Mouse (Mus musculus) embryonic facial prominence, embryonic 12.5 days (tissue): ENCODE results near the gene Ift46. TPM values are rescaled to one million over a fixed set of nuclear protein-coding genes. Genes with fewer than 3 reads are reported as not detected.
"Not testable (repeated sequence)": the region's sequence is repeated elsewhere in the genome, so short reads cannot be mapped to it uniquely, and the experiment has no call there.

Experiments used
- ATAC-seq: fragments of 200-750 bp; cut with Nextera tagmentation; 2 replicates; pipeline ENCODE4 v1.8.0; 2017; ENCODE audit not compliant: insufficient number of reproducible peaks, insufficient read depth, low FRiP score, low TSS enrichment
- H3K27ac ChIP-seq: fragments of 300-500 bp; sonication (generic); 2 replicates; pipeline ENCODE4 v1.5.1; 2016; ENCODE audit warnings: mild to moderate bottlenecking
- H3K27me3 ChIP-seq: fragments of 300-500 bp; sonication (generic); 2 replicates; pipeline ENCODE4 v1.6.1; 2016; ENCODE audit warnings: mild to moderate bottlenecking, moderate library complexity
- H3K36me3 ChIP-seq: fragments of 300-500 bp; sonication (generic); 2 replicates; pipeline ENCODE4 v1.6.1; 2016; ENCODE audit warnings: mild to moderate bottlenecking
- H3K4me1 ChIP-seq: fragments of 300-500 bp; sonication (generic); 2 replicates; pipeline ENCODE4 v1.6.1; 2016
- H3K4me2 ChIP-seq: fragments of 300-500 bp; sonication (generic); replicated peaks from 2 replicates; pipeline ENCODE4 v1.6.1; 2016; ENCODE audit warnings: mild to moderate bottlenecking, moderate library complexity
- H3K4me3 ChIP-seq: fragments of 300-500 bp; sonication (generic); 2 replicates; pipeline ENCODE4 v1.5.1; 2016; ENCODE audit warnings: mild to moderate bottlenecking
- H3K9ac ChIP-seq: fragments of 300-500 bp; sonication (generic); 2 replicates; pipeline ENCODE4 v1.6.1; 2016; ENCODE audit warnings: mild to moderate bottlenecking, moderate library complexity
- H3K9me3 ChIP-seq: fragments of 300-500 bp; sonication (generic); 2 replicates; pipeline ENCODE4 v1.6.1; 2016; ENCODE audit warnings: mild to moderate bottlenecking, moderate library complexity
- WGBS: fragments of 180-500 bp; shearing (Covaris S2); methylation state at CpG from one replicate; pipeline ENCODE4 v1.1.7; 2016; 5-methylcytosine and 5-hydroxymethylcytosine counted together
- polyA plus RNA-seq: library from polyadenylated mRNA; unstranded; fragments of >200 nt; fragmentation: Nextera tagmentation; extraction: Ambion mirVana; gene quantifications from 2 replicates; pipeline ENCODE4 v1.2.1, GENCODE M21; 2016

Gene Ift46
- polyA plus RNA-seq, 1 experiment from 2014 or later: 151 TPM

DNA sequence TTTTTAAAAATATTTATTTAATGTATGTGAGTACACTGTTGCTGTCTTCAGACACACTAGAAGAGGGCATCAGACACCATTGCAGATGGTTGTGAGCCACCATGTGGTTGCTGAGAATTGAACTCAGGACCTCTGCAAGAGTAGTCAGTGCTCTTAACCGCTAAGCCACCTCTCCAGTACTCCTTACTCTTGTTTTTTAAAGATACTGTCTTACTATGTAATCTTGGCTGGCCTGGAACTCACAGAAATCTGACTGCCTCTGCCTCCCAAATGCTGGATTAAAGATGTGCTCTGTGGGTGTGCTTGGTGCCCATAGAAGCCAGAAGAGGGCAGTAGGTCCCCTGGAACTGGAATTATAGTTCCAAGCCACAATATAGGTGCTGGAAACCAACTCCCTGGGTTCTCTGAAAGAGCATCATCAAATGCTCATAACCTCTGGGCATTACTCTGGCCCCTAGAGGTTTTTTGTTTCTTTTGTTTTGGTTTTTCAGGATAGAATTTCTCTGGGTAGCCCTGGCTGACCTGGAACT, 27.0 kb upstream of the Ift46 start:
- peaks cover 12% of the 10 kb centered on the region for H3K4me1 ChIP-seq
- ATAC-seq: no peak
- H3K4me3 ChIP-seq: no peak overlapping the region
- no peaks in the 10 kb centered on the region for H3K9me3 ChIP-seq
- WGBS: 88% methylated on average over 1 of the region's 1 CpGs
- no peaks in the 10 kb centered on the region for H3K27me3 ChIP-seq
- peaks cover 39% of the 10 kb centered on the region for H3K36me3 ChIP-seq
- H3K27ac ChIP-seq: no peak overlapping the region
- H3K9ac ChIP-seq: no peak overlapping the region
- no peak overlapping the region for H3K4me2 ChIP-seq

GRCm38 (mm10) chr9:44745371-44745770, 22.3 kb upstream of the Ift46 start:
- Histone ChIP-seq H3K36me3 (peaks cover 77% of the 10 kb centered on the region), H3K27me3 (no peaks in the 10 kb centered on the region), H3K4me3 (no peak overlapping the region), H3K4me2 (no peak overlapping the region), H3K4me1 (0 out of 2 replicates have a peak, but pooled peaks cover 5% of the 10 kb centered on the region), H3K9me3 (no peaks in the 10 kb centered on the region), H3K9ac (no peak overlapping the region), H3K27ac (no peak overlapping the region)
- no peak for ATAC-seq
- WGBS: 94% methylated on average over 7 of the region's 7 CpGs

GRCm38 (mm10) chr9:44746666-44747065, 21.0 kb upstream of the Ift46 start:
- H3K4me1 ChIP-seq: 0 out of 2 replicates have a peak, but pooled peaks cover 5% of the 10 kb centered on the region
- WGBS: 90% methylated on average over 3 of the region's 3 CpGs
- H3K9ac ChIP-seq: no peak overlapping the region
- no peak for ATAC-seq
- H3K36me3 ChIP-seq: peaks cover 86% of the 10 kb centered on the region
- H3K4me2 ChIP-seq: no peak overlapping the region
- no peak overlapping the region for H3K4me3 ChIP-seq
- H3K27ac ChIP-seq: no peak overlapping the region
- H3K9me3 ChIP-seq: no peaks in the 10 kb centered on the region
- H3K27me3 ChIP-seq: no peaks in the 10 kb centered on the region

GRCm38 (mm10) chr9:44747341-44747740, 20.4 kb upstream of the Ift46 start:
- Histone ChIP-seq H3K9me3 (no peaks in the 10 kb centered on the region), H3K9ac (no peak overlapping the region), H3K4me2 (no peak overlapping the region), H3K36me3 (peaks cover 90% of the 10 kb centered on the region), H3K4me1 (0 out of 2 replicates have a peak, but pooled peaks cover 5% of the 10 kb centered on the region), H3K27ac (no peak overlapping the region), H3K4me3 (no peak overlapping the region), H3K27me3 (no peaks in the 10 kb centered on the region)
- WGBS: 91% methylated on average over 3 of the region's 3 CpGs
- ATAC-seq: no peak

DNA sequence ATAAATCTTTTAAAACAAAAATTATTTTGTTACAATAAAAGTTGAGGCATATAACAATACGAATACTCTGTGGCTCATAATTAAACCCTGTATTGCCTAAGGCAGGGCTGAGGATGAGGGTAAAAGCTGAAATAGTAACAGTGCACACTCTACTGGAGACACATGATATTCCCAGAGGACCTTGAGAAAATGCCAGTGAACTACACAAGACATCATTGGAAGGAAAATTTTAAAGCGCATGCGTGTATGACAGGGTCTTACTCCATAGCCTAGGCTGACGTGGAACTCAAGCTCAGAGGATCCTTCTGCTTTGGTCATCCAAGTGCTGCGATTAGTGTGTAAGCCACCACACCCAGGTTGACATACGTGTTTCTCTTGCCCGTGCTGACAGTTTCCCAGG, 19.2 kb upstream of the Ift46 start:
- Histone ChIP-seq H3K36me3 (peaks cover 88% of the 10 kb centered on the region), H3K9me3 (no peaks in the 10 kb centered on the region), H3K4me3 (no peak overlapping the region), H3K27me3 (no peaks in the 10 kb centered on the region), H3K4me1 (0 out of 2 replicates have a peak, but pooled peaks cover 5% of the 10 kb centered on the region), H3K9ac (no peak overlapping the region), H3K4me2 (no peak overlapping the region), H3K27ac (no peak overlapping the region)
- 77% methylated on average over 7 of the region's 7 CpGs for WGBS
- ATAC-seq: peak; percentile 52; the same call in 1 of the 2 replicates

GRCm38 (mm10) chr9:44760873-44761272, 6.8 kb upstream of the Ift46 start:
- no peak overlapping the region for H3K27ac ChIP-seq
- no peaks in the 10 kb centered on the region for H3K27me3 ChIP-seq
- H3K36me3 ChIP-seq: peaks cover 24% of the 10 kb centered on the region
- H3K9me3 ChIP-seq: no peaks in the 10 kb centered on the region
- H3K9ac ChIP-seq: no peak overlapping the region
- no peak overlapping the region for H3K4me2 ChIP-seq
- H3K4me3 ChIP-seq: no peak overlapping the region
- WGBS: 90% methylated on average over 2 of the region's 2 CpGs
- peaks cover 4% of the 10 kb centered on the region; the same call in 1 of the 2 replicates for H3K4me1 ChIP-seq
- no peak for ATAC-seq

GRCm38 (mm10) chr9:44768029-44768394, 304 bp downstream of the Ift46 start:
- ATAC-seq, H3K27me3 ChIP-seq, H3K36me3 ChIP-seq, H3K9ac ChIP-seq, H3K4me1 ChIP-seq, H3K27ac ChIP-seq, H3K9me3 ChIP-seq: not testable (repeated sequence)
- 42% methylated on average over 8 of the region's 9 CpGs for WGBS
- Histone ChIP-seq H3K4me2 (peak overlapping the region; percentile 32; the same call in 1 of the 2 replicates), H3K4me3 (peak overlapping the region; percentile 99)

DNA sequence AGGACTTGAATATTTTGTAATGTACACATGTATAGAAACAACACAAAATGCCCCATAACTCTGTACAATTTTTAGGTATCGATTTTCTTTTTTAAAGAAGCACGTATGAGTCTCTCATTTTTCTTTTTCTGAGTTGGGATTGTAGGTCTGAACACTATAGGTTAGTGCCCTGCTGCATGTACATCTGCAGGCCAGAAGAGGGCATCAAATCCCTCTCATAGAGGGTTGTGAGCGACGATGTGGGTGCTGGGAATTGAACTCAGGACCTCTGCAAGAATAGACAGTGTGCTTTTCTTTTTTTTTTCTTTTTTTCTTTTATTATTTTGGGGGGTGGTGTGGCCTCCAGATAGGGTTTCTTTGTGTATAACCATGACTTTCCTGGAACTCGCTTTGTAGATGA, 3.7 kb downstream of the Ift46 start:
- no peak overlapping the region for H3K27ac ChIP-seq
- H3K9ac ChIP-seq: no peak overlapping the region
- no peaks in the 10 kb centered on the region for H3K9me3 ChIP-seq
- 85% methylated on average over 5 of the region's 5 CpGs for WGBS
- peaks cover 13% of the 10 kb centered on the region for H3K36me3 ChIP-seq
- no peak overlapping the region for H3K4me3 ChIP-seq
- H3K27me3 ChIP-seq: no peaks in the 10 kb centered on the region
- no peak for ATAC-seq
- no peak overlapping the region for H3K4me2 ChIP-seq
- peaks cover 7% of the 10 kb centered on the region; the same call in 1 of the 2 replicates for H3K4me1 ChIP-seq

DNA sequence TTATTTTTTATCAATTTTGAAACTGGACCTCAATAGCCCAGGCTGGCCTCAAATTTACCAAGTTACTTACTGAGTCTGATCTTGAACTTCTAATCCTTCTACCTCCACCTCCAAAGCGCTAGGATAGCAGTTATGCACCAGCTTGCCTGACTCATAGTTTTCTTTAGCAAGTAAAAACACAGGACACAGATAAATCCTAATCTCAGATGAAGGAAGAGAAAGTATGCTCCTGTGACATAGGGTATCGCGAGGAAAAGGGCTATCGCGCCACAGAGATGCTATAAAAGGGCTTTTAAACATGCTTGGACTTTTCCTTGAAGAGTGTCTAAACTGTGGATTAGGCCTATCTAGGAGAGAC, 4.7 kb downstream of the Ift46 start:
- Histone ChIP-seq H3K27me3 (no peaks in the 10 kb centered on the region), H3K4me1 (0 out of 2 replicates have a peak, but pooled peaks cover 6% of the 10 kb centered on the region), H3K9me3 (no peaks in the 10 kb centered on the region), H3K36me3 (peaks cover 13% of the 10 kb centered on the region), H3K27ac (no peak overlapping the region), H3K4me3 (peak overlapping the region; percentile 61), H3K9ac (no peak overlapping the region), H3K4me2 (no peak overlapping the region)
- WGBS: 25% methylated on average over 5 of the region's 5 CpGs
- no peak for ATAC-seq

- peak; percentile 96 for ATAC-seq
- no peaks in the 10 kb centered on the region for H3K9me3 ChIP-seq
- H3K9ac ChIP-seq: peak overlapping the region; percentile 75
- H3K4me3 ChIP-seq: peak overlapping the region; percentile 61
- 0 out of 2 replicates have a peak, but pooled peaks cover 6% of the 10 kb centered on the region for H3K4me1 ChIP-seq
- no peaks in the 10 kb centered on the region for H3K27me3 ChIP-seq
- H3K36me3 ChIP-seq: peaks cover 13% of the 10 kb centered on the region
- under 1% methylated on average over 41 of the region's 41 CpGs for WGBS
- H3K27ac ChIP-seq: peak overlapping the region; percentile 76
- peak overlapping the region; percentile 64 for H3K4me2 ChIP-seq
Measured at GRCm38 (mm10) chr9:44772750-44773651, 5.3 kb downstream of the Ift46 start.

DNA sequence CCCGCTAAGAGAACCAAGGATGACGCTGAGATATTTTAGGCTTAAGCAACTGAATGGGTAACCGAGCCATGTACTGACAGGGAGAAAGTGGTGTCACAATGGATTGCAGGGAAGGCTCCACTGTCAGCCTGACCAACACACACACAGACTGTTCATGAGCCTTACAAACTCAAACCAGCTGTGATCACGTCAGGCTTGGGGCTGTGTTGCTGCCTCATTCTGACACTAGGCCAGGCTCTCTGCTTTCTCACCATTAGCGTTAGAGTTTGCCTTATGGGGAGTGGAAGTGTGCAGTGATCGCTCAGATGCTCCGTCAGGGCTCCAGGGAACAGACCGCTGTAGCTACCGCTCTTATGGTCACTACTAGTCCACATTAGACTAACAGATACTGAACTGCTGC, 25.1 kb downstream of the Ift46 start:
- Histone ChIP-seq H3K9me3 (no peaks in the 10 kb centered on the region), H3K27ac (no peak overlapping the region), H3K4me3 (no peak overlapping the region), H3K36me3 (peaks cover 48% of the 10 kb centered on the region), H3K4me1 (no peaks in the 10 kb centered on the region), H3K9ac (no peak overlapping the region), H3K27me3 (peaks cover 5% of the 10 kb centered on the region), H3K4me2 (no peak overlapping the region)
- 65% methylated on average over 9 of the region's 9 CpGs for WGBS
- no peak for ATAC-seq

DNA sequence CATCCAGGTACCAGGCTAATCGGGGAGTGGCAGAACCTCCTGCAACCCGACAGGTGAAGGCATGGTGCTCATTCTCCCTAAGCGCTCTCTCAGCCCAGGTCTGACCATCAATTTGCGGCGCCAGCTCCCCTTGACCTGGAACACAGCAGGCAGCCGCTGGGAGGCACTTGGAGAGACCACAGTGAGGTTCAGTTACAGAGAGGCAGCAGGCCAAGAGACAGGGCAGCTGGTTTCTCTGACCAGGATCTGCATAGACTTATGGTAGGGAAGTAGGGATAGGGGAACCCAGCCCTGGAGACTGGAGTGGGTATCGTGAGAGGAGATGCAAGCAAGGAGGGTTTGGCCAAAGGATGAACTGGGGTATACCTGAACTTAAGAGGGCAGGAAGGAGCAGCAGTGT, 30.6 kb downstream of the Ift46 start:
- H3K4me1 ChIP-seq: peaks cover 13% of the 10 kb centered on the region
- peak overlapping the region; percentile 0; the same call in 1 of the 2 replicates for H3K4me3 ChIP-seq
- no peak overlapping the region for H3K9ac ChIP-seq
- H3K27ac ChIP-seq: no peak overlapping the region
- 48% methylated on average over 7 of the region's 7 CpGs for WGBS
- ATAC-seq: no peak
- H3K36me3 ChIP-seq: no peaks in the 10 kb centered on the region
- no peaks in the 10 kb centered on the region for H3K9me3 ChIP-seq
- peaks cover 12% of the 10 kb centered on the region for H3K27me3 ChIP-seq
- peak overlapping the region; percentile 95; the same call in 1 of the 2 replicates for H3K4me2 ChIP-seq
